Mouse (Mus musculus) small intestine, adult 2 months (tissue): ENCODE measurements around the gene Slc38a8.

Experiments
- CTCF ChIP-seq: fragments of 200-500 bp; IDR thresholded peaks from 2 replicates; pipeline ENCODE4 v1.5.1; 2012; ENCODE audit warnings: low read depth, mild to moderate bottlenecking, control low read depth, inconsistent platforms, low read length, moderate library complexity, mixed read lengths; ENCODE audit not compliant: insufficient replicate concordance, insufficient read length; ENCODE audit errors: extremely low read depth
- POLR2A ChIP-seq: fragments of 200-500 bp; IDR thresholded peaks from 2 replicates; pipeline ENCODE4 v1.6.1; 2012; ENCODE audit warnings: low read depth, mild to moderate bottlenecking, control low read depth, inconsistent platforms, low read length, moderate library complexity

DNA sequence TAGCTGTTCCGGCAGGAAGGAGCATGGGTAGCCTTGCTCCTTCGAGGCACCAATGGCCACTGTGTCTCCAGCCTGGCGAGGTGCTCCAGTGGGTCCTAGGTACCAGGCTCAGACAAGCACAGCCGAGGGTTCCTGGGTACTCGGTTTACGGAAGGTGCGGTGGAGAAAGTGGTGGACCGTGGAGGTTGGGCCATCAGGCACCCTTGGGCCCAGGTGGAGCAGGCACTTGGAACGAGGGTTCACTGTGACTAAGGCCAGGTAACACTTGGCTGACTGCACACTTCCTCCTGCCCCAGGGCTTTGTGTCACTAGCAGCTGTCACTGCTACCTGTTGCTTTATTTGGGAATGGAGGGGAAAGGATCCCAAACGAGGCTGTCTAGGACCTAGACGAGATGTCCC, 64.0 kb downstream of the Slc38a8 start:
- TF ChIP-seq CTCF (no peak), POLR2A (no peak)
